Mouse (Mus musculus) MN1 (cell line): ENCODE measurements around the gene Tceal5.
A peak's percentile ranks its signal among the peaks of the same experiment; 100 is the strongest.

Experiments
- DNase-seq: peaks from one replicate; pipeline ENCODE4 v3.0.0-alpha.2; 2016; ENCODE audit warnings: low spot score

Tceal5 gene

DNA sequence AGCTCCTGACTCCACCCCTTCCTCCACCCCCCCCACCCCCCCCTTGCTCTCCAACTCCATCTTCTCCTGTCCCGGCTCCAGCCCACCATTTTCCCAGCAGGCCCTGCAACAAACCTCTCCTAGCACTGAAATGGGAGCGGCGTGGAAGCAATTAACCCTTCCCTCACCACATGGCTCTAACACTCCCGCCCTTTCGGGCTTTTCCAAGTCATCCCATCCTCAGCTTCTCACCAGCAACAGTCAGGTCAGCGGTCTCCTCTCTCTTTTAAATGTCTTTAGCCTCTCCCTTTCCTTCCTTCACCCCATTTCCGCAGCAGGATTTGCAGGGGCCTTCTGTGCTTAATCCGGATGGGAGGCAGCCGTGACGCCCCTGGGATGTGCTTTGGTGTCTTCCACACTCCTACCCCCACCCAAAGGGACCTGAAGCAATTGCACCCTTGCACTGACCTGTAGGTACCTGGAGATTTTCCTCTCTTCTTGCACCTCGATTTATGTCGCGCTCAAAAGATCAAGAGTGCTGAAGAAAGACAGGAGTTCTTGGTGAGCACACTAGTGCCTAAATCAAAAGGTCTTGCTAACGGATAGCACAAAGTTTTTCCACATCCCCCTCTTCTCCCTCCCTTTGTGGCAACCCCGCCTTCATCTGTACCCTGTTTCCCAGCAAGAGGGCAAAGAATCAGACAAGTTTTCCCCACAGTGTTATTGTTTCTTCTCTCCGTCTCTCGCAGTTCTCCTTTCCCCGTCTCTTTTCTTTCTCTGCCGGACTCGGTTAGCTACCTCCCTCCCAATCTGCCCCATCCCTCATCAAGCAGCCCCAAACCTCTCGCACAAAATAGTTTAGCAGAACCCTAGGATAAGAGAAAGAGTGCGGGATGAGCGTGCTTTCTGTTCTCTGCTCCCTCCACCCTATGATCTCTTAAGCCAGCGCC is 32.2 kb downstream of the Tceal5 start:
- peak; percentile 28 for DNase-seq

DNA sequence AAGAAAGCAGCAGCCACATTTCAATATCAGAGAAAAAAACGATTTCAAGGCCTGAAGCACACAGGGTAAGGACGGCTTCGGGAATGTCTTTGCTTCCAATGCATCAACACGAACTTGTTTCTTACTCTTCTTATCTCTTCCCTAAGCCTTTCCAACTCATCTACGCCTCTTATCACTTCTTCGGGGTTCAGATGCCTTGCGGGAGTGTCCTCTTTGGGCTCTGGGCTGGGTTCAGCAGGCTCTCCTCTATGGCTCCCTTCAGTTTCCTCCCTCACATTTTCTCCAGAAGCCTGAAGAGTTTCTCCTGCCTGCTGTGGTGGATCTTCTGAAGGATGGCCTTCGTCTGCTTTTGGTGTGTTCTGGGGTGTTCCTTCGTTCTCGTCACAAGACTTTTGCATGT is 33.1 kb downstream of the Tceal5 start:
- no peak for DNase-seq
